Mouse (Mus musculus) erythroid progenitor cell, adult 5-6 weeks (primary cell): ENCODE measurements around the gene Immp2l. TPM values are rescaled to one million over a fixed set of nuclear protein-coding genes. Genes with fewer than 3 reads are reported as not detected.
A peak's percentile ranks its signal among the peaks of the same experiment; 100 is the strongest.

Experiments used
- ATAC-seq: replicated peaks from 2 replicates; pipeline ENCODE4 v1.8.0; 2016; ENCODE audit warnings: moderate number of reproducible peaks, mild to moderate bottlenecking, moderate TSS enrichment, inconsistent platforms; ENCODE audit not compliant: poor library complexity, low FRiP score, severe bottlenecking
- total RNA-seq, 2 experiments: library from RNA; stranded (forward) in 1 of 2; stranded (reverse) in 1 of 2; fragments of 150-400 nt in 1 of 2; fragments of 186-747, 209-891 nt in 1 of 2; gene quantifications; 2 replicates each; pipeline versions ENCODE4 v1.2.3 to v1.2.4; 2015 to 2017; ENCODE audit warnings: low replicate concordance in 2 of 2

Immp2l gene
- total RNA-seq, 2 experiments from 2014 or later: 5.2 TPM; not detected in 1

DNA sequence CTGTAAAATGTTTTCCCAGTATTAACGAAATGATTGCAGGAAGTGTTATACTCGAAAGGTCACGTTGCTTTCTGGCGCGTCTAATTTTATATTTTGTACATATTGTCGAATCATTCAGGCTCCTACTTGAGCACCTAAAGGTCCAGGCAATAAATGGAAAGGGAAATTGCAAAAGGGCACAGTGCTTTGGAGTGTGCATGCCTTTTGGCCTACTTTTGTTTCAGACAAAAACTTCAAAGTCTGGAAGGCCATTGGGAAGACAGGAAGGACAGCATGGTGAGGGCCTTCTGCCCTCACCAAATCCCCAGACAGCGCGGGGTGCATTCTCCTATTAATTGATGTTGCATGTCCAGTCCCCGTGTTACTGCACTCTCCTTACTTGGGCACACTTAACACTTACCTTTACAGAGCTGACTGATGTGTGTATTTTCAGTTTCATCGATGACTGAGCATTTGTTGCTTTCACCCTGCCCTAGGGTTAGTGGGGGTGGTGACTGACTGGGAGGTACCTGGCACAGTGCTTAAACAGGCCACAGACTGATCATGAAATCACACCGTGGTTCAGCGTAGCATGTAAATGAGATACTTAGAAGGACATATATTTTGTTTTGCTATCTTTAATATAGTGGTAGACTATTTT is 20.7 kb downstream of the Immp2l start:
- no peak for ATAC-seq

- no peak for ATAC-seq
These were observed 23.3 kb downstream of the Immp2l start for GRCm38 (mm10) chr12:41047085-41047766.

DNA sequence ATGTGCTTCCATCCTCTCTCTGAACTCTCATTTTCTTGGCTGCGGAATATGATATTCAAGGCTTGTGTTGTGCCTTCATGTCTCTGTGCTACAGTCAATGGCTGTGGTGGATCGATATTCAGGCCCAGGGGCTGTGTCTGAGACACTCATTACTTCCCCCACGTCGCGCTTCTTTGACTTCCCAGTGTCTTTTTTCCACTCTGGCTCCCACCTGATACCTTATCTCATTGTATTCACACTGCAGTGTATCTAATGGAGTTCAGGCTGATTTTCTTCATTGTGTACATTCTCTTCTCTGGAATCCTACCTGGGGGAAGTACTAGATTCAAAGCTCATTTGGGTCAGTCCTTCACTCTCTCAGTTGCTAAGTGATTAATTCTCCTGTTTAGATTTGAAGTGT is 27.1 kb downstream of the Immp2l start:
- ATAC-seq: no peak

DNA sequence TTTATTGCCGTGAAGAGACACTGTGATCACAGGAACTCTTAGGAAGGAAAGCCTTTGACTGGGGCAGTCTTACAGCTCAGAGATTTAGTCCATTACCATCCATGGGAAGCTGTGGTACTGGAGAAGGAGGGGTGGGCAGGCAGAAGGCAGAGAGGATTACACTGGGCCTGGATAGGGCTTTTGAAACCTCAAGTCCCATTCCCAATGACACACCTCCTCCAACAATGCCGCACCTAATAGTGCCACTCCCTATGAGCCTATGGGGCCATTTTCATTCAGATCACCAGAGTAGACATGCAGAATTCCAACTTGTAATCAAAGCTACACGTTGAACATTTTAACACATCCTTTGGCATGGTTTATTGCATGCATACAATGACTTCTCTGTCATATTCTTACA is 29.0 kb downstream of the Immp2l start:
- ATAC-seq: no peak

GRCm38 (mm10) chr12:41054006-41054791 is 30.3 kb downstream of the Immp2l start:
- no peak for ATAC-seq

DNA sequence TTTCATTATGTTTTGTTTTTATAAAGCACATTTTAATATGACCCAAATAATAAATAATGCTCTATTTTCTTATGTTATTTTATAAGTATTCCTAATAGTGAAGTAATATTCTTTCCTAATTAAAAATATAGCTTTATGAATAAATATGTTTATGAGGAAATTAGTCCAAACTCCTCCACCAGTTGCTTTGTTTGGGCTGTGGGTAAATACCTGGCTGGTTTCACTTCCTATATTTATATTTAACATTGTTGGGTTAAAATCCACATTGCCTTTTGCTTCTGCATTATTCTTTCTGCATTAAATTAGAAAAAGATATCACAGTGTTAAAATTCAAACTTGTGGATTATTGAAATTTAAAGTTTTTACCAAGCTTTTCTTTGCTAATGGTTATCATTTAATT is 32.1 kb downstream of the Immp2l start:
- ATAC-seq: no peak

DNA sequence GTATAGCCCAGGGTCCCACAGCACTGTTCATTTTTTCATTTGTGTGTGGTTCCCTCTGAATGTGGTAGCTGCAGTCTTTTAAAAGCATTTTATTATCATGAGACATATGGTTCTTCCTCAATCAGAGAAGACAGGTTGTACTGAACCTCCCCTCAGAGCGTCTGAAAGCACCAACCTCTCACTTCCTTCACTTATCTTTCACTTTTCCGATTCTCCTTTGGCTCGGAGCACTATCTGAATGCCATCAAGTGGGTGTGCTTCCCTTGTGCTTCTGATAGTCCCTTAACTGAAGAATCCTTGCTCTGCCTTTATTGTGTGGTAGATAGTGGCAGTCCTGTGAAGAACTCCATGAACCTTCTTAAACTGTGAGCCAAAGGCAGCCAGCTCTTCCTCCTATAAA is 39.4 kb downstream of the Immp2l start:
- ATAC-seq: no peak

GRCm38 (mm10) chr12:41081843-41082242 is 58.0 kb downstream of the Immp2l start:
- no peak for ATAC-seq

- peak; percentile 78 for ATAC-seq
These were observed 60.6 kb downstream of the Immp2l start for GRCm38 (mm10) chr12:41084370-41085089.

GRCm38 (mm10) chr12:41089931-41090366 is 66.1 kb downstream of the Immp2l start:
- no peak for ATAC-seq

DNA sequence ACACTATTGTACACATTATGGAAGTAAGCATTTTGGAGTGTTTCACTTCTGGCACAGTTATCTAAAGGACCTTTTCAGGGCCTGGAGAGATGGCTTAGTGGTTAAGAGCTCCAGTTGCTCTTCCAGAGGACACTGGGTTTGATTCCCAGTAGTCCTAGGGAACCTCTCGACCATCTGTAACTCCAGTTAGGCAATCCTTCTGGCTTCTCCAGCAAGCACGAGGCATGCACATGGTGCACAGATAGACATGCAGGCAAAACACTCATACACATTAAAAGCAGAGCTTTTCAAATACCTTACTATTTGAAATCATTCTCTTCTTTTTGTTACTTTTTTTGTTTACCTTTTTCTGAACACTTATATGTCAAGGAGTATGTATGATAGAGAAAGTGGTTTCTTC is 66.9 kb downstream of the Immp2l start:
- ATAC-seq: no peak

DNA sequence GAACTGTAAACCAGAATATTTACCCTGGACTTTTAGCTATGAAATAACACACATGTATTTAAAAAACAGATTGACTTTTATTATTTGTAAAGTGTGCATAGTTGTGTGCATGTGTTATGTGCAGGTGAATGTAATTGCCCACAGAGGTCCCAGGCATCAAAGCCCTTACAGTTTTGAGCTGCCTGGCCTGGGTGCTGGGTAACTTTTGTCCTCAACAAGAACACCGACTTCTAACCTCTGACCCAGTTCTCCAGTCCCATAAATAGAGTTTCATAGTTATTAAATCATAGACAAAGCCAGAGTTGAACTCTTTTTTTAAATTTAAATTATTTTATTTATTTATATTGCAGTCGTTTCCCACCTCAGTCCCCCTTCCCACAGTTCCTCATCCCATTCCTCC is 67.4 kb downstream of the Immp2l start:
- no peak for ATAC-seq

DNA sequence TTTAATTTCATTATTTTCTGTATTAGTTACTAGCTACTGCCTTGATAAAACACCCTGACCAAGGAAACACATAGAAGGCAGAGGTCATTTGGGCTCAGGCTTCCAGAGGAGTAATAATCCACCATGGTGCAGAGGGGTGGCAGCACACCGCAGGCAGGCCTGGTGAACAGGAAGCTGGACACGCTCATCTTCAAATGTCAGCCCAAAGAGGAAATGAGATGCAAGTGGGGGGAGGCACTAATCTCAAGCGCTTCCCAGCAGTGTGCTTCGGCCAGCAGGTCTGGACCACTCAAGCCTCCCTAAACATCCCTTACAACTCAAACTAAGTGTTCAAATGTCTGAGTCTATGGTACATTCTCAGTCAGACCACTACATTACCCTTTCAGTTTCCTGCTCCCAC is 72.2 kb downstream of the Immp2l start:
- ATAC-seq: no peak

DNA sequence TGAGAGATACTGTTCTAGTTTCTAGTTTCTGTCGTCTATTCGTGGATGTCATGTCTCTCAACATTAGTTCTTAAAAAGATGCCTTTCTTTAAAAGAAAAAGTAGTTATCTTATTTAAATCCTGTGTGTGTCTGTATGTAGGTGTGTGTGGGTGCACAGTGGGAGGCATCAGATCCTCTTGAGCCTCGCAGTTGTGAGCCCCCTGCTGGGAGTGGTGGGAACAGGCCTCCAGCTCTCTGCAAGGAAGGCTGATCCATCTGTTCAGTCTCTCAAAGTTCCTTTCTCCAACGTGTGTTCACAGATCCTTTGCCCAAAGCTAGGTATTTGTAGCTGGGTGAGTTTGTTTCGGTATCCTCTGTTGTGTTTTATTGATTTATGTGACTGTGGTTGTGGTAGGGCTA is 73.5 kb downstream of the Immp2l start:
- ATAC-seq: peak; percentile 96

DNA sequence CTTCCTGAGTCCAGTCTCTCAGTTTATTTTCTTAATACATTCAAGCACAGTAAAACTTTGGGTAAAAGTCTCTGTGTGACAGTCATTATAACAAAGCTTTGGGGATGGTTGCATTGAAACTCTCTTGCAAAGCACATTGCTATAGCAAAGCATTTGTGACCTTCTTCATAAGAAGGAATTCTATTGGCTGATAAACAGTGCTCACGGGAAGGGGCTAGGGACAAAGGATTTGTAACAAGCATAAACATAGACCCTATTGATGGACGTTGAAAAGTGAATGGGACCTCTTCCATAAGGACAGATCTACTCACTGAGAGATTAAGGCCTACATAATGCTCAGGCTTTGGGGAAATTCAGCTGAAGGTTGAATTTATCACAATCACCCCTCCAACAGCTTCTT is 85.1 kb downstream of the Immp2l start:
- ATAC-seq: no peak

DNA sequence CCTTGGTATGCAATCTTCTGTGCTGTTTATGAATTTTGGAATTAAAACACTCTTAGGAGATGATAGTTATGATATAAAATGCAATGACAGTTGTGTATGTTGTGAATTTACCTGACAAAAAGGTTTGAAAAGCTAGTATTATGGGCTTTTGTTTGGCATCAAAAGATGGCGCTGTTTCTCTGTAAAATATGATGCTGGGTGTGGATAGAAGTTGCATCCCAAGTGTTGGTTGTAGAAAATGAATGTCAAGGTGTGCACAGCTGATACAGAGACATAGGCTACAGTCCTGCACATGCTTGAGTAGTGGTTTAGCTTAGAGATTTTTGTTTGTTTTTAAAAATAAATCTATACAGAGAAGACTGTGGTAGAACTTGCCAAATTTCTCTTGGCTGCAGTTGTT is 87.6 kb downstream of the Immp2l start:
- peak; percentile 85 for ATAC-seq

- ATAC-seq: peak; percentile 87
These were observed 88.2 kb downstream of the Immp2l start for GRCm38 (mm10) chr12:41112137-41112536.

- no peak for ATAC-seq
These were observed 94.5 kb downstream of the Immp2l start for GRCm38 (mm10) chr12:41118358-41118757.

DNA sequence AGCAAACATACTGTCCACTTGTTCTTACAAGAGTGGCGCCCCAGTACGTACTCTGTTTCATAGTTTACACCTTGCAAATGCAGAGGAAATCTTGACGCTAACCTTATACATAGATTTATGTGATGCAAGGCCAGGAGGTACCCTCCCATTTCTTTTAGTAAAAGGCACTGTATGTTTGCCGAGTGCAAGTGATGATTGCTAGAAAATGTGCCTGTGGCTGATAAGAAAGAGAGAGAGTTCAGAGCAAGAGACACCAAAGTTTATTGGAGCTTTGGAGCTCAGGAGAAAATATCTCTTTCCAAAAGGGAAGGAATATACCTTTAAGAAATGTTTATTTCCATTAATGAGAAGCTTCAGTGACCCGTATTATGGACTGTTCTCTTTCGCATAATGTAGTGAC is 95.8 kb downstream of the Immp2l start:
- ATAC-seq: peak; percentile 61; the same call in 1 of the 2 replicates

DNA sequence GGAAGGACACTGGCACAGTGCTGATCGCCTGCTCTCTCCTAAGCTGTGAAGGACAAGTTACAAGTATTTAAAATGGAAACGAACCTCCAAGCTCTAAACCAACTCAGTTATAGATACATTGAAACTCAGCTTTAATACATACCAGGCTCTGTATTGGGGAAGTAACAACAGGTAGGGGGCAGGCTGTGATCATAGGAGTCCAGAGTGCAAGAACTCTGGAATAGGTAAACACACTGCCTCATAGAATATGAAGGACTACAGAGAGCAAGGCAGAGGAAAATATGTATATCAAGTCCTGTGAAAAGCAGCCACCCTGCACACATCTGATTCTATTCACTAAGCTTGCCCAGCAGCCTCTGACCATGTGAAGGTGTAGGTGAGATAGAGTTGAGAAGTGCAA is 99.3 kb downstream of the Immp2l start:
- no peak for ATAC-seq
